Mouse (Mus musculus) cortical plate, adult 2 months (tissue): Measurements from ENCODE around the gene Tnfsf9.

ENCODE experiments used
- CTCF ChIP-seq: fragments of 200-500 bp; IDR thresholded peaks from 2 replicates; pipeline ENCODE4 v1.5.1; 2011; ENCODE audit warnings: mild to moderate bottlenecking, control low read depth, low read length; ENCODE audit not compliant: insufficient read depth; ENCODE audit errors: extremely low read depth
- POLR2A ChIP-seq: fragments of 200-500 bp; IDR thresholded peaks from 2 replicates; pipeline ENCODE4 v1.6.1; 2011; ENCODE audit warnings: mild to moderate bottlenecking, low read length, control low read depth; ENCODE audit not compliant: insufficient read depth; ENCODE audit errors: extremely low read depth

DNA sequence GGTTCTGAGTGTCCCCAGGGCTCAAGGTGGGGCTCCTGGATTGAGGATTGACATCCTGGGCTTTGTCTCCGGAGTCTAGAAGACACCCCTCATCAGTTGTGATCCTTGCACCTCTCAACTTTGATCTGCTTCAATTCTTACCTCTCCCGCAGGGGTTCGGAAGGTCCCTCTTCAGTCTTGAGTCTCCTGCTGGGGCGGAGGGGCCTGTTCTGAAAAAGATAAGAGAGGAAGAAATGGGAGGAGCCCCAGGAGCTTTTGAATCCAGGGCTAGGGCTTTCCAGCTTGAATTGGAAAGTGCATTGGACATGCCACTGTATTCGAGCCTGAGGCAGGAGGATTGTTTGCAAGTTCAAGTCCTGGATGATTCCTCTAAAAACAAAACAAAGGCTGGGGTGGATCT, 38.2 kb upstream of the Tnfsf9 start:
- no peak for TF ChIP-seq POLR2A
- TF ChIP-seq CTCF, result no peak
